Mouse (Mus musculus): ENCODE measurements around the gene Asb10. TPM values are rescaled to one million over a fixed set of nuclear protein-coding genes. Genes with fewer than 3 reads are reported as not detected.

The Asb10 gene
- polyA plus RNA-seq, 1 experiment from 2014 or later: 0.32 TPM

Other genes with a start within 250 kb of the Asb10 start
- gene Kcnh2, start 189.4 kb downstream of the Asb10 start, polyA plus RNA-seq (2016; fragmentation: Nextera tagmentation; extraction: Ambion mirVana): 14.6 and 17.4 TPM in 2 replicates
- gene Nos3, start 176.2 kb downstream of the Asb10 start, polyA plus RNA-seq (2016; fragmentation: Nextera tagmentation; extraction: Ambion mirVana): 8.8 and 9.0 TPM in 2 replicates
- 0.35 and 0.46 TPM in 2 replicates for gene Atg9b, start 148.8 kb downstream of the Asb10 start, polyA plus RNA-seq (2016; fragmentation: Nextera tagmentation; extraction: Ambion mirVana)
- gene Abcb8, start 147.3 kb downstream of the Asb10 start, polyA plus RNA-seq (2016; fragmentation: Nextera tagmentation; extraction: Ambion mirVana): 38.7 and 43.5 TPM in 2 replicates
- gene Asic3, start 127.6 kb downstream of the Asb10 start, polyA plus RNA-seq (2016; fragmentation: Nextera tagmentation; extraction: Ambion mirVana): 1.0 and 1.2 TPM in 2 replicates
- gene Cdk5, start 117.4 kb downstream of the Asb10 start, polyA plus RNA-seq (2016; fragmentation: Nextera tagmentation; extraction: Ambion mirVana): 61.0 and 63.8 TPM in 2 replicates
- 38.1 and 39.9 TPM in 2 replicates for gene Slc4a2, start 117.1 kb downstream of the Asb10 start, polyA plus RNA-seq (2016; fragmentation: Nextera tagmentation; extraction: Ambion mirVana)
- 109 and 113 TPM in 2 replicates for gene Fastk, start 95.7 kb downstream of the Asb10 start, polyA plus RNA-seq (2016; fragmentation: Nextera tagmentation; extraction: Ambion mirVana)
- gene Tmub1, start 93.1 kb downstream of the Asb10 start, polyA plus RNA-seq (2016; fragmentation: Nextera tagmentation; extraction: Ambion mirVana): 32.6 and 36.7 TPM in 2 replicates
- 83.7 and 86.2 TPM in 2 replicates for gene Agap3, start 88.8 kb downstream of the Asb10 start, polyA plus RNA-seq (2016; fragmentation: Nextera tagmentation; extraction: Ambion mirVana)
- gene Gbx1, start 13.8 kb downstream of the Asb10 start, polyA plus RNA-seq (2016; fragmentation: Nextera tagmentation; extraction: Ambion mirVana): 5.6 and 6.7 TPM in 2 replicates
- gene 4931409K22Rik, start 15.8 kb upstream of the Asb10 start, polyA plus RNA-seq (2016; fragmentation: Nextera tagmentation; extraction: Ambion mirVana): not detected in 2 replicates
- 108 and 110 TPM in 2 replicates for gene Abcf2, start 36.5 kb upstream of the Asb10 start, polyA plus RNA-seq (2016; fragmentation: Nextera tagmentation; extraction: Ambion mirVana)
- gene Chpf2, start 45.8 kb upstream of the Asb10 start, polyA plus RNA-seq (2016; fragmentation: Nextera tagmentation; extraction: Ambion mirVana): 22.3 and 23.1 TPM in 2 replicates
- gene Smarcd3, start 83.4 kb upstream of the Asb10 start, polyA plus RNA-seq (2016; fragmentation: Nextera tagmentation; extraction: Ambion mirVana): 78.4 and 83.2 TPM in 2 replicates
- gene Nub1, start 144.6 kb upstream of the Asb10 start, polyA plus RNA-seq (2016; fragmentation: Nextera tagmentation; extraction: Ambion mirVana): 40.3 and 42.3 TPM in 2 replicates
- gene Wdr86, start 189.7 kb upstream of the Asb10 start, polyA plus RNA-seq (2016; fragmentation: Nextera tagmentation; extraction: Ambion mirVana): 17.7 and 21.0 TPM in 2 replicates
- gene Crygn, start 217.0 kb upstream of the Asb10 start, polyA plus RNA-seq (2016; fragmentation: Nextera tagmentation; extraction: Ambion mirVana): 4.7 TPM in 1 of 2 replicates, not detected in the other